Mouse (Mus musculus) adrenal gland, postnatal 14 days (tissue): ENCODE results near the gene Dgkq. TPM values are rescaled to one million over a fixed set of nuclear protein-coding genes. Genes with fewer than 3 reads are reported as not detected.

Experiments used
- total RNA-seq: library from RNA; stranded (reverse); gene quantifications from 2 replicates; pipeline ENCODE4 v1.2.3, GENCODE M21; 2021

Dgkq gene
- total RNA-seq, 1 experiment from 2014 or later = 15.2 TPM

Other genes starting within 250 kb of the Dgkq start
- gene Atp5k, start 235.2 kb downstream of the Dgkq start, total RNA-seq = 964 and 993 TPM in 2 replicates
- gene Mfsd7a, start 220.8 kb downstream of the Dgkq start, total RNA-seq = 0.89 and 1.4 TPM in 2 replicates
- gene Pcgf3, start 208.4 kb downstream of the Dgkq start, total RNA-seq = 41.7 and 42.5 TPM in 2 replicates
- gene Cplx1, start 119.6 kb downstream of the Dgkq start, total RNA-seq = 3.9 and 8.3 TPM in 2 replicates
- gene Gak, start 39.9 kb downstream of the Dgkq start, total RNA-seq = 73.1 and 74.9 TPM in 2 replicates
- 19.5 and 22.3 TPM in 2 replicates for gene Tmem175, start 39.9 kb downstream of the Dgkq start, total RNA-seq
- 12.6 and 13.7 TPM in 2 replicates for gene Idua, start 9.3 kb downstream of the Dgkq start, total RNA-seq
- gene Slc26a1, start 5.9 kb upstream of the Dgkq start, total RNA-seq = 0.98 and 16.7 TPM in 2 replicates
- gene Fgfrl1, start 22.7 kb upstream of the Dgkq start, total RNA-seq = 39.0 and 44.7 TPM in 2 replicates
- gene Rnf212, start 105.3 kb upstream of the Dgkq start, total RNA-seq = 0.56 TPM in 1 of 2 replicates, not detected in the other
- not detected in 2 replicates for gene Tmed11, start 125.7 kb upstream of the Dgkq start, total RNA-seq
- not detected in 2 replicates for gene Vmn2r8, start 139.2 kb upstream of the Dgkq start, total RNA-seq
- gene Vmn2r9, start 182.9 kb upstream of the Dgkq start, total RNA-seq = not detected in 2 replicates